Mouse (Mus musculus) limb, embryonic 14.5 days (tissue): ENCODE results near the gene D5Ertd579e. TPM values are rescaled to one million over a fixed set of nuclear protein-coding genes. Genes with fewer than 3 reads are reported as not detected.

Experiments used
- ATAC-seq: fragments of 200-750 bp; cut with Nextera tagmentation; 2 replicates; pipeline ENCODE4 v1.8.0; 2017; ENCODE audit warnings: low read depth, moderate number of reproducible peaks, moderate TSS enrichment; ENCODE audit not compliant: low FRiP score
- DNase-seq: peaks from one replicate; pipeline ENCODE4 v3.0.0-alpha.2; 2015; ENCODE audit warnings: low spot score
- H3K27ac ChIP-seq: fragments of 300-500 bp; sonication (generic); replicated peaks from 2 replicates; pipeline ENCODE4 v1.5.1; 2014; ENCODE audit warnings: low read depth, mild to moderate bottlenecking, low read length, moderate library complexity, mixed read lengths
- H3K27me3 ChIP-seq: fragments of 300-500 bp; sonication (generic); 2 replicates; pipeline ENCODE4 v1.6.1; 2014; ENCODE audit warnings: low read length, mixed read lengths; ENCODE audit not compliant: control insufficient read depth, insufficient read depth
- H3K36me3 ChIP-seq: fragments of 300-500 bp; sonication (generic); 2 replicates; pipeline ENCODE4 v1.6.1; 2014; ENCODE audit warnings: mild to moderate bottlenecking, low read length, moderate library complexity, mixed read lengths; ENCODE audit not compliant: control insufficient read depth, insufficient read depth
- H3K4me1 ChIP-seq: fragments of 300-500 bp; sonication (generic); 2 replicates; pipeline ENCODE4 v1.6.1; 2014; ENCODE audit warnings: antibody characterized with exemption, low read length, mixed read lengths; ENCODE audit not compliant: control insufficient read depth, insufficient read depth
- H3K4me2 ChIP-seq: fragments of 300-500 bp; sonication (generic); replicated peaks from 2 replicates; pipeline ENCODE4 v1.6.1; 2014; ENCODE audit warnings: low read depth, mild to moderate bottlenecking, low read length, moderate library complexity; ENCODE audit not compliant: severe bottlenecking
- H3K4me3 ChIP-seq: fragments of 300-500 bp; sonication (generic); replicated peaks from 2 replicates; pipeline ENCODE4 v1.5.1; 2014; ENCODE audit warnings: low read length
- H3K9ac ChIP-seq: fragments of 300-500 bp; sonication (generic); 2 replicates; pipeline ENCODE4 v1.6.1; 2014; ENCODE audit warnings: mild to moderate bottlenecking, low read depth, low read length, moderate library complexity; ENCODE audit not compliant: severe bottlenecking
- H3K9me3 ChIP-seq: fragments of 300-500 bp; sonication (generic); 2 replicates; pipeline ENCODE4 v1.6.1; 2016; ENCODE audit warnings: low read length; ENCODE audit not compliant: control insufficient read depth
- POLR2A ChIP-seq: fragments of 200-500 bp; IDR thresholded peaks from 2 replicates; pipeline ENCODE4 v1.8.0; 2012; ENCODE audit warnings: inconsistent platforms, mild to moderate bottlenecking, moderate library complexity, borderline replicate concordance; ENCODE audit not compliant: insufficient read depth, insufficient read length; ENCODE audit errors: extremely low read depth
- WGBS: fragments of 180-500 bp; shearing (Covaris S2); extraction: QIAGEN DNeasy Blood & Tissue Kit; methylation state at CpG from one replicate; pipeline ENCODE4 v1.1.7; 2014; 5-methylcytosine and 5-hydroxymethylcytosine counted together
- polyA plus RNA-seq, 2 experiments: library from polyadenylated mRNA; depleted of rRNA in 1 of 2; stranded (reverse) in 1 of 2; unstranded in 1 of 2; fragments of >200 nt; fragmentation: Nextera tagmentation in 1 of 2; extraction: Ambion mirVana in 1 of 2; gene quantifications; 2 replicates each; pipeline versions ENCODE4 v1.2.1 to v1.2.3; 2012 to 2014

Gene D5Ertd579e
- polyA plus RNA-seq, 2 experiments, result 20.8 to 21.6 TPM

DNA sequence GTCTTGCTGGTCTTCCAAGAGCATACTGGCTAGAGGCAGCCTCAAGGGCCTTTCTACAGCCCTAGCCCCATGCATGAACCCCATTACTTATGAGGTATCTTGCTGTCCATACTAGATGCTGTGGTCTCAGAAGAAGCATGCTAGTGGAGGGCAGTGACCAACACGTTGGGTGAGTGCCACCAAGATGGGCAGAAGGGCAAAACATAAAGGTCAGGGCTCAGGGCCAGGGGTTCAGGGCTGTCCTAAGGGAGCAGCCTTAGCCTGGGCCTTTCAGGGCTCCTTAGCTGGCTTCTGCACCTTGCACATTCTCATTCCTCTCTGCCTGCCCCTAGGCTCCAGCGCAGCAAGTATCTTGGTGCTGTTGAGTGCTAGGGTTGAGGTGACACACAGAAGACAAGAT lies 34.1 kb upstream of the D5Ertd579e start:
- Histone ChIP-seq H3K27ac (no peak overlapping the region), H3K36me3 (no peaks in the 10 kb centered on the region), H3K4me1 (no peaks in the 10 kb centered on the region), H3K4me3 (no peak overlapping the region), H3K27me3 (no peaks in the 10 kb centered on the region), H3K4me2 (no peak overlapping the region), H3K9ac (no peak overlapping the region), H3K9me3 (no peaks in the 10 kb centered on the region)
- no peak for TF ChIP-seq POLR2A
- ATAC-seq, result no peak
- 89% methylated on average over 2 of the region's 2 CpGs for WGBS
- DNase-seq, result no peak

GRCm38 (mm10) chr5:36729086-36729473 lies 33.3 kb upstream of the D5Ertd579e start:
- TF ChIP-seq POLR2A, result no peak

DNA sequence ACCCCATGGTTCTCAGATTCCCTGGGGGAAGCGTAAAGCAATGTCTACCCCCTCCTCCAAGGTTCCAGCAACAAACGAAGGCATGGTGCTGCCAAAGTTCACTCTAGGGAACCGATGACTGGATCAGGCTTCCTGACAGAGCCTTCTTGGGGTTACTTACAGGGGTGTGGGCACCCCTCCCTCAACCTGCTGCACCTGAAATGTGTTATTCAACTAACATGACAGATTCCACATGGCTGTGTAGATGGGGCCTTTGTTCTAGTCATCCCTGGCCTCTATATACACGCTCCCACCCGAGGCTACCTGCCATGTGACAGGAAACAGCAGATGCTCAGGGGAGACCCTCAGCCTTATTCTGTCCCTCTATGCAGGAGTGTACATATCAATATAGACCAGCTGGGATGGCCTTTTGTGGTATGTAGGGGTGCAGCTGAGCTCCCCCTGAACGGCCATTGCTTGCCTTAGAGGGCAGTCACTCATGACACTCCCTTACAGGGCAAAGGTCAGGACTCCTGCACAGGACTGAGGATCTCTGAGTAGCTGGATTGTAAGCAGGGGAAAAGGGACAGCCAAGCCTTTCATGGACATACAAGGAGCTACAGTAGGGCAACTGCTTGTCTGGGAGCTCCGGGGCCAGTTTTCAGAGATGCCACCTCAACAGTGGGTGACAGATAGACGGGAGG lies 32.7 kb upstream of the D5Ertd579e start:
- Histone ChIP-seq H3K27me3 (no peaks in the 10 kb centered on the region), H3K9me3 (no peaks in the 10 kb centered on the region), H3K4me1 (no peaks in the 10 kb centered on the region), H3K36me3 (no peaks in the 10 kb centered on the region), H3K4me3 (no peak overlapping the region), H3K27ac (no peak overlapping the region), H3K4me2 (no peak overlapping the region), H3K9ac (no peak overlapping the region)
- 75% methylated on average over 8 of the region's 8 CpGs for WGBS
- TF ChIP-seq POLR2A, result no peak
- DNase-seq, result no peak
- no peak for ATAC-seq

More at GRCm38 (mm10) chr5:36729086-36729473, 33.3 kb upstream of the D5Ertd579e start:
- H3K27me3 ChIP-seq, result no peaks in the 10 kb centered on the region
- no peak overlapping the region for H3K27ac ChIP-seq
- no peak for DNase-seq
- 77% methylated on average over 4 of the region's 4 CpGs for WGBS
- no peaks in the 10 kb centered on the region for H3K4me1 ChIP-seq
- no peaks in the 10 kb centered on the region for H3K9me3 ChIP-seq
- no peaks in the 10 kb centered on the region for H3K36me3 ChIP-seq
- no peak for ATAC-seq
- H3K4me3 ChIP-seq, result no peak overlapping the region
- H3K9ac ChIP-seq, result no peak overlapping the region
- H3K4me2 ChIP-seq, result no peak overlapping the region

- Histone ChIP-seq H3K9ac (no peak overlapping the region), H3K4me2 (no peak overlapping the region), H3K9me3 (no peaks in the 10 kb centered on the region), H3K4me1 (no peaks in the 10 kb centered on the region), H3K27ac (no peak overlapping the region), H3K27me3 (no peaks in the 10 kb centered on the region), H3K4me3 (no peak overlapping the region), H3K36me3 (no peaks in the 10 kb centered on the region)
- WGBS, result 67% methylated on average over 7 of the region's 7 CpGs
- ATAC-seq, result no peak
- TF ChIP-seq POLR2A, result no peak
- no peak for DNase-seq
These were observed 32.0 kb upstream of the D5Ertd579e start for GRCm38 (mm10) chr5:36727776-36728175.

DNA sequence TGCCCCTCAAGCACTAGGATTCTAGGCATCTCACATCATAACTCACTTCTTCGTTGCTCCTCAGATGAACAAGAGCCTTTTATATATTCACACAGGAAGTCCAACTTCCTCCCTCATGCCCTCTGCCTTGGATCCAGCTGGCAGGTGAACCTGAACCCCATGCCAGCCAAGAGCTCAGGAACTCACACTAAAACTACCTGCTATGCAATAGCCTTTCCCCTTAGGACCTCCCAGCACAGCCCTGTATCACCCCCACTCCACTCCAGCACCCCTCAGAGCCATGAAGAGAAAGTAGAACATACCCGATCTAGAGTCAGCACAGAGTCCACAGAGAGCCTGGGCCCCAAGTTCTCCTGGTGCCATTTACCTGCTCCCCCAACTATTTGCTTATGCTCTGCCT lies 31.3 kb upstream of the D5Ertd579e start:
- no peaks in the 10 kb centered on the region for H3K36me3 ChIP-seq
- WGBS, result 47% methylated on average over 2 of the region's 2 CpGs
- no peak overlapping the region for H3K9ac ChIP-seq
- no peak overlapping the region for H3K4me2 ChIP-seq
- no peaks in the 10 kb centered on the region for H3K27me3 ChIP-seq
- no peak for TF ChIP-seq POLR2A
- no peaks in the 10 kb centered on the region for H3K9me3 ChIP-seq
- no peak overlapping the region for H3K4me3 ChIP-seq
- DNase-seq, result no peak
- H3K27ac ChIP-seq, result no peak overlapping the region
- H3K4me1 ChIP-seq, result no peaks in the 10 kb centered on the region
- ATAC-seq, result no peak
